Mouse (Mus musculus) megakaryocyte progenitor cell, adult 5-6 weeks (primary cell): ENCODE results near the gene Cinp. TPM values are rescaled to one million over a fixed set of nuclear protein-coding genes. Genes with fewer than 3 reads are reported as not detected.
"Not testable (repeated sequence)": the region's sequence is repeated elsewhere in the genome, so short reads cannot be mapped to it uniquely, and the experiment has no call there.

Source experiments
- ATAC-seq: replicated peaks from 2 replicates; pipeline ENCODE4 v1.8.0; 2016; ENCODE audit warnings: mild to moderate bottlenecking, moderate TSS enrichment, inconsistent platforms; ENCODE audit not compliant: poor library complexity
- total RNA-seq, 2 experiments: library from RNA; stranded (forward) in 1 of 2; stranded (reverse) in 1 of 2; fragments of 157-497, 149-512 nt in 1 of 2; fragments of 200-1000 nt in 1 of 2; gene quantifications; 2 replicates each; pipeline versions ENCODE4 v1.2.3 to v1.2.4; 2015 to 2017

Gene Cinp
- total RNA-seq, 2 experiments from 2014 or later = 50.2 to 100 TPM

DNA sequence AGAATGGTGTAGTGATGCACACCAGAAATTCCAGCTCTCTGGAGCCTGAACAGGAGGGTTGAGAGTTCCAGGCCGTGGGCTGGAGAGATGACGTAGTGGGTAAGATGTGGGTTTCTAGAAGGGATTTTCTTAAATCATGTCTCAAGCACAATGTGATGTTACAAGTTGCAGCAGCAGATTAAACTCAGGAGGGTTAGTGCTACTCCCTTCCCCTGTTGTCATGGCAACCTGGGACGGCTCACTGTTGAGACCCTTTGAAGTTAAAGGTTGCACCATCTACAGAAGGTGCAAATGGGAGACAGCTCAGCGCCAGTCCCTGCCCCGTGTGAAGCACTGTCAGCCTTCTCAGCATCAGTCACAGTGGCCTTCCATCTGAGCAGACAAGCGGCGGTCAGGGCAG, 27.7 kb downstream of the Cinp start:
- ATAC-seq = no peak

DNA sequence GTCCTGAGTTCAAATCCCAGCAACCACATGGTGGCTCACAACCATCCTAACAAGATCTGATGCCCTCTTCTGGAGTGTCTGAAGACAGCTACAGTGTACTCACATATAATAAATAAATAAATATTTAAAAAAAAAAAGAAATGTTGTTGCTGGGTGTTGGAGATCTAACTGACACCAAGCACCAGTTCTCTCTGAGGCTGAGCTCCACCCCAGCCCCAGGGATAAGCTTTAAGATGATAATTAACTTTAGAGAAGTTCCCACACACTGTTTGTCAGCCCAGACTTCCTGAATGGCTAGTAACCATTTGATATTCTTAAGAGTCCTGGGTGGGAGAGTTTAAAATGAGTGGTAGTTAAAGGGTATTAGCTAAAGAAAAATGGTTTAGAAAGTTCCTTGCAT, 28.7 kb downstream of the Cinp start:
- ATAC-seq = no peak

DNA sequence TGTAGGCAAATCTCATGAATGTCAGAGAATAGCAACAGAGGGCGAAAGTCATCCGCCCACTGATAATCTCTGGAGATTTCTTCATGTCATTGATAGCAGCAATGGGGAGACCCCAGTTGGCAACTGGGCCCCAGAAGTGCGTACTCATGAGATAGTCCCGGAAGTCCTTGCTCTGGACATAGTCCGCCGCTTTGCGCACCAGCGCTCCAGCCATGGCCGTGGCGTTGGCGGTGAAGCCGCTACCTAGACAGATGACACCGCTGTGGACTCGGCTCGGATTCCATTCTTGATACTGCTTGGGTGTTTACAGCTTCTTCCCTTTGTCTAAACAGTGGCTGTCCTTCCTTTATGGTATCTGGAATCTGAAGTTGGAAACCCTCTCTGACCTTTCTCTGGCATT, 30.3 kb downstream of the Cinp start:
- ATAC-seq = not testable (repeated sequence)

DNA sequence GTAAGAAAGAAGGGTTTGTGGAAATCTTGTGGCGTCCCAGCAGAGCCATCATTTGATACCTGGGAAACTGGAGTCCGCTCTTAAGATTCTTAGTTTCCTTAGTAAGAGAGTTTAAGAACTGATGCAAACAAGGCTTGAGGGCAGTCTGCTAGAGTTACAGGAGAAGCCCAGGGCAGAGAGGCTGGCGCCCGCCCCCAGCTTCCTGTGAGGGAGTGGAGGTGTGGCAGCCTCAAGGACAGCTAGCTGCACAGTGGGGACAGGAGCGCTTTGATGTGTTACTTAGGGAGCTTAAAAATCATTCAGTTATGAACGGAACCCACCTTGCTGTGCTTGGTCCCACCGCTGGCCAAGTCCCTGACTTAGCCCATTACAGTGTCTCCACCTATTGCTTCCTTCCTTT, 31.7 kb downstream of the Cinp start:
- peak; percentile 53 for ATAC-seq

- ATAC-seq = 0 out of 2 replicates have a peak, but pooled peaks have one; percentile 4
Observed at GRCm38 (mm10) chr12:110854786-110855737, 33.9 kb downstream of the Cinp start.

DNA sequence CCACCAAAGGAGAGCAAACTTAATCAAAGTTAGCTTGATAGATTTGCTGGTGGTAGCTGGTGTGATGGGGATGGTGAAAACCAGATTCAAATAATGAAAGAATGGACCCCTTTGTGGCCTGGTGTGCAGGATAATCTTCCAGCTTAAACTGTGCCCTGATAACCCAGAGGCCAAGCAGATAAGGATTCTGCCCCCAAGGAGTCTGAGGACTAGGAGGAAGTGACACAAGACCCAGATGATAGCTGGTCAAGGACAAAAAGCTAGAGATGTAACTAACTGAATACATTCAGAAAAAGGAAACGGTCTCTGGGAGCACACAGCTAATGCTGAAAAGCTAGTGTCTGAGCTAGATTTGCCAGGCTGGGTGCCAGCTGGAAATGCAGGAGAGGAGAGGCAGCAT, 37.0 kb downstream of the Cinp start:
- no peak for ATAC-seq

DNA sequence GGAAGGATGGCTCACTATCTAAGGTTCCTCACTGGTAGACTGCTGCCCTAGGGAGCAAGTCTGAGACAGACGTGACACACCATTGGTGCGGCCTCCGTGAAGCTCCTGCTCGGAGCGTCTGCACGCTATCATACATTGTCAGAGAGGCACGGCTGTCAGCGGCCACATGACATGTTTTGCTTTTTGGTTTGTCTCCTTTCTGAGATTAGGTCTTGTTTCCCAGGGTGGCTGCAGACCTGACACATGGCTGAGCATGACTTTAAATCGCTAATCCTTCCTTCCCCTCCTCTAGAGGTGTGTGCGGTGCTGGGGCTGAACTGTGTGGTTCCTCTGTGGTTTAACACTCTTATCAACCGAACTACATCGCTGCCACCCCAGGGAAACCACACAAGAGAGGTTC, 37.5 kb downstream of the Cinp start:
- ATAC-seq = peak; percentile 55

- ATAC-seq = no peak
Observed at GRCm38 (mm10) chr12:110850929-110851256, 38.1 kb downstream of the Cinp start.

GRCm38 (mm10) chr12:110850010-110850928, 38.7 kb downstream of the Cinp start, which contains the start of gene Zfp839:
TSS of gene Zfp839 (plus strand) at chr12:110850253.
- ATAC-seq = peak; percentile 56

GRCm38 (mm10) chr12:110846191-110846765, 42.7 kb downstream of the Cinp start:
- no peak for ATAC-seq

DNA sequence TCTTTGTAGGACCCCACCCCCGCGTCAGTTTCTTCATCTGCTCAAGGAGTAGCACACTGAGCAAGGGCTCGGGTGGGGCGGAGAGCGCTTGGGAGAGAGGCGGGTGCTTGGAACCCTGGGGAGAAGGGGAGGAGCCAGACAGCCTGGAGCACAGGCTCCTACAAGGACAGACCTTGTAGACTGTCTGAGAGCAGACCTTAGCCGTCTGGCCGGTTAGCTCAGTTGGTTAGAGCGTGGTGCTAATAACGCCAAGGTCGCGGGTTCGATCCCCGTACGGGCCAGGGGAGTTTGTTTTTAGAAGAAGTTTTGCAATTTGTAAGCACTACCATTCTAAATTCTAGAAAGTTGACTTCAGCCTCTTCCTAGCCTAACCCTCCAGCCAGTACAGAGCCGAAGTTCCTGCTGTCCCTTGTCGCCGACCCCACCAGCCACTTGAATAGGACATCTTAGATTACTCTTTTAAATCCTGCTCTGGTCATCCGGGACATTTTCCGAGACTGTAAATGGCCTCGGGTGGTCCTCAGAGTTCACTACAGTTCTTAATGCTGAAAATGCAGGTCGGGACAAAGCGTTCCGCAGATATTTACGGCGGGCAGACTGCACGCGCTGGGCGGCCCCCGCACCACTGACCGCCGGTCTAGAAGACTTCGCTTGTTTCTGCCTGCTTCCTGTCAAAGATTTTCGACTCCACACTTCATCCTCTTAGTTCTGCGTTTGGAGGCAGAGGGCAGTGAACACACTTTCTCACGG, 43.6 kb downstream of the Cinp start:
- peak; percentile 71 for ATAC-seq

DNA sequence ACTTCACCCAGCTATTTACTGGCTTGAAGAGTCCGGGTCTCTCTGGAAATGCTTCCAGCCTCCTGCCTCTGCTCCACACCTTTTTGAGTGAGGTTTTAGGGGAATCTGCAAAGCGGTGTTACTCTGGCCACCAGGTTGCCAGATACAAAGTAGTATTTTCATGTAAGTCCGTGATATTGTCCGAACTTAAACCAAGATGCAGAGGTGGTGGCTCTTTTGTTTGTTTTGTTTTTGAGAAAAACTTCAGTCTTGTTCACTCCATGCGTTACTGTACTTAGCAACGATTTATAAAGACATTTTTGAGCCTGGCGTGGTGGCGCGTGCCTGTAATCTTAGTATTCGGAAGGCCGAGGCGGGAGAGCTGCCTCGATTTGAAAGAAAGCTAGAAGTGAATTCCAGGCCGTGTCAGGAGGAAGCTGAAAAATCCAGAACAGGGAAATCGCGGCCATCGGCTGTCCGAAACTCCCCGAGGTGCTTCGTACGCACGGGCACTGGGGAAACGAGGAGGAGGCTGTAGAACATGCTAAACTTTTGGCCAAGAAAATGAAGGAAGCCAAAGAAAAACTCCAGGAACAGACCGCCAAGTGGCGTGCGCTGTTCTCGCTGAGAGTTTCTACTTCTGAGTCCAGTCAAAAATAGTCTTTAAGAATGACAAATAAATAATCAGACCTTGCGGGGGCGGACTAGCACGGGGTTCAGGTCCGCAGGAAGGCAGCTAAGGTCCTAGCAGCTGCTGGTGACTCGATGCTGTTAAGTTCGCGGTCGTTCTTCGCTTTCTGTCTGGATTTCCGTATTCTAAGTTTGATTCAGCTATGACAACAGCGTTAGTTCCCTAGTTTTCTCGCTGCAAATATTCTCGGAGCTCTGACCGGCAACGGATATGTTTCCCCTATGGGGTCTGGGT, 44.5 kb downstream of the Cinp start:
- ATAC-seq = peak; percentile 30

DNA sequence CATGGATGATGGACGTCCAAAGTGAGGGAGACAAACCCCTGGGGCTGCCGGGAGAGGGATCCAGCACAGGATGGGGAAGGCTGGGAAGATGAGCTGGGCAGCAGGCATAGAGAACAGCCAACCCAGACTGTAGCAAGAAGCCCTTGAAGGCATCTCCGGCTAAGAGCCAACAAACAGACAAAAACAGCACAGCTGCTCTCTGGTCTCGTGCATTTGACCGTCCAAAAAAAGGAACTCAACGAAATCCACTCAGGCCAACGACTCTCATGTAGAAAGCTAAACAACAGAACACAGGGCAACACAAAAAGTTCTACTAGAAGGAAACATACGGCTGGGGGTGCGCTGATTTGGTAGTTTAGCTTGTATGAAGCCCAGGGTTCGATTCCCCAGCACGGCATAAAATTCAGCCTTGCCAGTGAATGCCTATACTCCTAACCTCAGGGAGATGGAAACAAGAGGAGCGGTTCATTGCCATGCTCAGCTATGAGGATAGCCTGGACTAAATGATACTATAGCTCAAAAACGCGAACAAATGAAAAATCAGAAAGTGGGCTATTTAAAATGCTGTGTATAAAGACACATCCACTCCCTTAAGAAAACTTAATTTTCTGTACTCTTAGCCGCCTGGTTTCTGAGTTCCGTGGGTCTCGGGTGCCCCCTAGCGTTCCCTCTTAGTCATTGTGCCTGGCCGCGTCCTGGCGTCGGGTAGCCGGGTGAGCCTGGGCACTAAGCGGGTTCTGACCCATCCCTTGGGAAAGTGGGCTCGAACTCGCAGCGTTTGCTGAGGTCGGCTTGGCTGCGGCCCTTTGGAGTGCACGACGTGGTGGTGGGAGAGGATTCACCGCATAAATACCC, 45.5 kb downstream of the Cinp start:
- ATAC-seq = peak; percentile 58

GRCm38 (mm10) chr12:110841731-110842493, 47.0 kb downstream of the Cinp start:
- ATAC-seq = no peak

- peak; percentile 37 for ATAC-seq
Observed at GRCm38 (mm10) chr12:110840348-110841198, 48.4 kb downstream of the Cinp start, which contains the start of gene Mok. TSS of gene Mok (minus strand) at chr12:110840939.

DNA sequence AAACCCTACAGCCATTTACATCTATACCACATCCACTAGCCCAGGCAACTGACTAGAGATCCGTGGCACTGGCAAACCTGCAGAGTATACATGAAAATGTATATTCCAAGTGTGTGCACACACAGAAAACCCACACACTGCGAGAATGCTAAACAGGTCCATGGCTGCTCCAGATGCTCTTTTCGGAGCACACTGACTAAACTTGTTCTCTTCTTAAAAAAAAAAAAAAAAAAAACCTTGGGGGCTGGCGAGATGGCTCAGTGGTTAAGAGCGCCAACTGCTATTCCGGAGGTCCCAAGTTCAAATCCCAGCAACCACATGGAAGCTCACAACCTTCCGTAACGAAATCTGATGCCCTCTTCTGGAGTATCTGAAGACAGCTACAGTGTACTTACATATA, 51.1 kb downstream of the Cinp start:
- ATAC-seq = no peak
